Mouse (Mus musculus): ENCODE measurements around the gene Glis3. TPM values are rescaled to one million over a fixed set of nuclear protein-coding genes. Genes with fewer than 3 reads are reported as not detected.

Glis3 gene
- total RNA-seq, 1 experiment = 3.3 TPM

GRCm38 (mm10) chr19:28663148-28663547, 16.7 kb downstream of the Glis3 start:
- in situ Hi-C loops (cut with MboI; ENCODE audit: low sequenced_read_pairs in 2 of 2, unreplicated experiment in 2 of 2) = no loop called here
- H3K27ac ChIP-seq (ENCODE audit: insufficient read depth, low read depth, low read length, poor library complexity, severe bottlenecking) = no peak overlapping the region
- H3K9ac ChIP-seq (ENCODE audit: insufficient read depth, low read depth, low read length, poor library complexity, severe bottlenecking) = no peak overlapping the region
- peaks cover 0 to 5% of the 10 kb centered on the region in 2 experiments; a peak in 1 of 4 replicates for H3K4me1 ChIP-seq (ENCODE audit: control insufficient read depth in 2 of 2, insufficient read depth in 2 of 2, low read length in 2 of 2, poor library complexity in 1 of 2)
- no peak overlapping the region for H3K4me3 ChIP-seq (ENCODE audit: insufficient read depth in 1 of 2, low read depth in 1 of 2, low read length in 2 of 2, poor library complexity in 1 of 2, severe bottlenecking in 1 of 2)
- TF ChIP-seq MAFK (IDR thresholded peaks at IDR 0.05; ENCODE audit: insufficient read depth, low read depth, low read length) = no peak
- TF ChIP-seq ZC3H11A (IDR thresholded peaks at IDR 0.05; ENCODE audit: borderline replicate concordance, low read depth, low read length) = no peak
- no peak for TF ChIP-seq ZNF384 (IDR thresholded peaks at IDR 0.05; ENCODE audit: low read depth, low read length)
- no peak for TF ChIP-seq CHD2 (IDR thresholded peaks at IDR 0.05; ENCODE audit: low read depth, low read length)
- no peak for TF ChIP-seq HCFC1 (IDR thresholded peaks at IDR 0.05; ENCODE audit: borderline replicate concordance, insufficient read depth, low read length)
- no peak for DNase-seq (ENCODE audit: low read depth, low spot score)
- H3K9me3 ChIP-seq (ENCODE audit: control insufficient read depth, insufficient read depth, low read depth, low read length) = no peaks in the 10 kb centered on the region
- H3K36me3 ChIP-seq (ENCODE audit: control insufficient read depth, insufficient read depth, low read length, poor library complexity, severe bottlenecking) = no peaks in the 10 kb centered on the region

- no peak for DNase-seq (ENCODE audit: low read depth, low spot score)
- Histone ChIP-seq H3K4me1 (ENCODE audit: control insufficient read depth in 2 of 2, insufficient read depth in 2 of 2, low read length in 2 of 2, poor library complexity in 1 of 2) (peaks cover 0 to 5% of the 10 kb centered on the region in 2 experiments; a peak in 1 of 4 replicates), H3K27ac (ENCODE audit: insufficient read depth, low read depth, low read length, poor library complexity, severe bottlenecking) (no peak overlapping the region), H3K4me3 (ENCODE audit: insufficient read depth in 1 of 2, low read depth in 1 of 2, low read length in 2 of 2, poor library complexity in 1 of 2, severe bottlenecking in 1 of 2) (no peak overlapping the region), H3K9me3 (ENCODE audit: control insufficient read depth, insufficient read depth, low read depth, low read length) (no peaks in the 10 kb centered on the region), H3K36me3 (ENCODE audit: control insufficient read depth, insufficient read depth, low read length, poor library complexity, severe bottlenecking) (no peaks in the 10 kb centered on the region), H3K9ac (ENCODE audit: insufficient read depth, low read depth, low read length, poor library complexity, severe bottlenecking) (no peak overlapping the region)
- TF ChIP-seq MAFK (IDR thresholded peaks at IDR 0.05; ENCODE audit: insufficient read depth, low read depth, low read length) = no peak
- TF ChIP-seq HCFC1 (IDR thresholded peaks at IDR 0.05; ENCODE audit: borderline replicate concordance, insufficient read depth, low read length) = no peak
- TF ChIP-seq ZC3H11A (IDR thresholded peaks at IDR 0.05; ENCODE audit: borderline replicate concordance, low read depth, low read length) = no peak
- TF ChIP-seq ZNF384 (IDR thresholded peaks at IDR 0.05; ENCODE audit: low read depth, low read length) = no peak
- TF ChIP-seq CHD2 (IDR thresholded peaks at IDR 0.05; ENCODE audit: low read depth, low read length) = no peak
- in situ Hi-C loops (cut with MboI; ENCODE audit: low sequenced_read_pairs in 2 of 2, unreplicated experiment in 2 of 2) = no loop called here
Observed at GRCm38 (mm10) chr19:28662474-28662873, 17.4 kb downstream of the Glis3 start.

- DNase-seq (ENCODE audit: low read depth, low spot score) = no peak
- Histone ChIP-seq H3K9ac (ENCODE audit: insufficient read depth, low read depth, low read length, poor library complexity, severe bottlenecking) (no peak overlapping the region), H3K4me3 (ENCODE audit: insufficient read depth in 1 of 2, low read depth in 1 of 2, low read length in 2 of 2, poor library complexity in 1 of 2, severe bottlenecking in 1 of 2) (no peak overlapping the region), H3K36me3 (ENCODE audit: control insufficient read depth, insufficient read depth, low read length, poor library complexity, severe bottlenecking) (no peaks in the 10 kb centered on the region), H3K27ac (ENCODE audit: insufficient read depth, low read depth, low read length, poor library complexity, severe bottlenecking) (no peak overlapping the region; the same call in 1 of the 2 replicates), H3K9me3 (ENCODE audit: control insufficient read depth, insufficient read depth, low read depth, low read length) (no peaks in the 10 kb centered on the region), H3K4me1 (ENCODE audit: control insufficient read depth in 2 of 2, insufficient read depth in 2 of 2, low read length in 2 of 2, poor library complexity in 1 of 2) (peaks cover 0 to 5% of the 10 kb centered on the region in 2 experiments; a peak in 1 of 4 replicates)
- TF ChIP-seq HCFC1 (IDR thresholded peaks at IDR 0.05; ENCODE audit: borderline replicate concordance, insufficient read depth, low read length) (no peak), MAFK (IDR thresholded peaks at IDR 0.05; ENCODE audit: insufficient read depth, low read depth, low read length) (no peak), ZNF384 (IDR thresholded peaks at IDR 0.05; ENCODE audit: low read depth, low read length) (no peak), CHD2 (IDR thresholded peaks at IDR 0.05; ENCODE audit: low read depth, low read length) (no peak), ZC3H11A (IDR thresholded peaks at IDR 0.05; ENCODE audit: borderline replicate concordance, low read depth, low read length) (no peak)
- in situ Hi-C loops (cut with MboI; ENCODE audit: low sequenced_read_pairs in 2 of 2, unreplicated experiment in 2 of 2) = no loop called here
Observed at GRCm38 (mm10) chr19:28660912-28661311, 19.0 kb downstream of the Glis3 start.

GRCm38 (mm10) chr19:28657686-28658195, 22.1 kb downstream of the Glis3 start:
- Histone ChIP-seq H3K27ac (ENCODE audit: insufficient read depth, low read depth, low read length, poor library complexity, severe bottlenecking) (no peak overlapping the region), H3K4me1 (ENCODE audit: control insufficient read depth in 2 of 2, insufficient read depth in 2 of 2, low read length in 2 of 2, poor library complexity in 1 of 2) (peaks cover 0 to 2% of the 10 kb centered on the region in 2 experiments; a peak in 1 of 4 replicates), H3K4me3 (ENCODE audit: insufficient read depth in 1 of 2, low read depth in 1 of 2, low read length in 2 of 2, poor library complexity in 1 of 2, severe bottlenecking in 1 of 2) (no peak overlapping the region), H3K9me3 (ENCODE audit: control insufficient read depth, insufficient read depth, low read depth, low read length) (no peaks in the 10 kb centered on the region), H3K9ac (ENCODE audit: insufficient read depth, low read depth, low read length, poor library complexity, severe bottlenecking) (no peak overlapping the region), H3K36me3 (ENCODE audit: control insufficient read depth, insufficient read depth, low read length, poor library complexity, severe bottlenecking) (no peaks in the 10 kb centered on the region)
- in situ Hi-C loops (cut with MboI; ENCODE audit: low sequenced_read_pairs in 2 of 2, unreplicated experiment in 2 of 2) = no loop called here
- no peak for DNase-seq (ENCODE audit: low read depth, low spot score)
- TF ChIP-seq MAFK (IDR thresholded peaks at IDR 0.05; ENCODE audit: insufficient read depth, low read depth, low read length) = no peak
- no peak for TF ChIP-seq HCFC1 (IDR thresholded peaks at IDR 0.05; ENCODE audit: borderline replicate concordance, insufficient read depth, low read length)
- no peak for TF ChIP-seq CHD2 (IDR thresholded peaks at IDR 0.05; ENCODE audit: low read depth, low read length)
- no peak for TF ChIP-seq ZNF384 (IDR thresholded peaks at IDR 0.05; ENCODE audit: low read depth, low read length)
- TF ChIP-seq ZC3H11A (IDR thresholded peaks at IDR 0.05; ENCODE audit: borderline replicate concordance, low read depth, low read length) = no peak

All from ES-E14 (cell line).